Mouse (Mus musculus) limb, embryonic 14.5 days (tissue): ENCODE results near the gene Zfp385c. TPM values are rescaled to one million over a fixed set of nuclear protein-coding genes. Genes with fewer than 3 reads are reported as not detected.
"Not testable (repeated sequence)": the region's sequence is repeated elsewhere in the genome, so short reads cannot be mapped to it uniquely, and the experiment has no call there.

Experiments
- ATAC-seq: fragments of 200-750 bp; cut with Nextera tagmentation; 2 replicates; pipeline ENCODE4 v1.8.0; 2017; ENCODE audit warnings: low read depth, moderate number of reproducible peaks, moderate TSS enrichment; ENCODE audit not compliant: low FRiP score
- DNase-seq: peaks from one replicate; pipeline ENCODE4 v3.0.0-alpha.2; 2015; ENCODE audit warnings: low spot score
- H3K27ac ChIP-seq: fragments of 300-500 bp; sonication (generic); replicated peaks from 2 replicates; pipeline ENCODE4 v1.5.1; 2014; ENCODE audit warnings: low read depth, mild to moderate bottlenecking, low read length, moderate library complexity, mixed read lengths
- H3K27me3 ChIP-seq: fragments of 300-500 bp; sonication (generic); 2 replicates; pipeline ENCODE4 v1.6.1; 2014; ENCODE audit warnings: low read length, mixed read lengths; ENCODE audit not compliant: control insufficient read depth, insufficient read depth
- H3K36me3 ChIP-seq: fragments of 300-500 bp; sonication (generic); 2 replicates; pipeline ENCODE4 v1.6.1; 2014; ENCODE audit warnings: mild to moderate bottlenecking, low read length, moderate library complexity, mixed read lengths; ENCODE audit not compliant: control insufficient read depth, insufficient read depth
- H3K4me1 ChIP-seq: fragments of 300-500 bp; sonication (generic); 2 replicates; pipeline ENCODE4 v1.6.1; 2014; ENCODE audit warnings: antibody characterized with exemption, low read length, mixed read lengths; ENCODE audit not compliant: control insufficient read depth, insufficient read depth
- H3K4me2 ChIP-seq: fragments of 300-500 bp; sonication (generic); replicated peaks from 2 replicates; pipeline ENCODE4 v1.6.1; 2014; ENCODE audit warnings: low read depth, mild to moderate bottlenecking, low read length, moderate library complexity; ENCODE audit not compliant: severe bottlenecking
- H3K4me3 ChIP-seq: fragments of 300-500 bp; sonication (generic); replicated peaks from 2 replicates; pipeline ENCODE4 v1.5.1; 2014; ENCODE audit warnings: low read length
- H3K9ac ChIP-seq: fragments of 300-500 bp; sonication (generic); 2 replicates; pipeline ENCODE4 v1.6.1; 2014; ENCODE audit warnings: mild to moderate bottlenecking, low read depth, low read length, moderate library complexity; ENCODE audit not compliant: severe bottlenecking
- H3K9me3 ChIP-seq: fragments of 300-500 bp; sonication (generic); 2 replicates; pipeline ENCODE4 v1.6.1; 2016; ENCODE audit warnings: low read length; ENCODE audit not compliant: control insufficient read depth
- POLR2A ChIP-seq: fragments of 200-500 bp; IDR thresholded peaks from 2 replicates; pipeline ENCODE4 v1.8.0; 2012; ENCODE audit warnings: inconsistent platforms, mild to moderate bottlenecking, moderate library complexity, borderline replicate concordance; ENCODE audit not compliant: insufficient read depth, insufficient read length; ENCODE audit errors: extremely low read depth
- WGBS: fragments of 180-500 bp; shearing (Covaris S2); extraction: QIAGEN DNeasy Blood & Tissue Kit; methylation state at CpG from one replicate; pipeline ENCODE4 v1.1.7; 2014; 5-methylcytosine and 5-hydroxymethylcytosine counted together
- polyA plus RNA-seq, 2 experiments: library from polyadenylated mRNA; depleted of rRNA in 1 of 2; stranded (reverse) in 1 of 2; unstranded in 1 of 2; fragments of >200 nt; fragmentation: Nextera tagmentation in 1 of 2; extraction: Ambion mirVana in 1 of 2; gene quantifications; 2 replicates each; pipeline versions ENCODE4 v1.2.1 to v1.2.3; 2012 to 2014

Zfp385c gene
- polyA plus RNA-seq, 2 experiments, result 0.72 to 6.4 TPM

- Histone ChIP-seq H3K36me3 (no peaks in the 10 kb centered on the region), H3K27me3 (no peaks in the 10 kb centered on the region), H3K4me3 (no peak overlapping the region), H3K27ac (no peak overlapping the region), H3K4me1 (0 out of 2 replicates have a peak, but pooled peaks cover 3% of the 10 kb centered on the region), H3K4me2 (no peak overlapping the region), H3K9ac (no peak overlapping the region), H3K9me3 (no peaks in the 10 kb centered on the region)
- DNase-seq, result no peak
- 56% methylated on average over 10 of the region's 10 CpGs for WGBS
- TF ChIP-seq POLR2A, result no peak
- no peak for ATAC-seq
Measured at GRCm38 (mm10) chr11:100659806-100660205, 32.4 kb downstream of the Zfp385c start.

GRCm38 (mm10) chr11:100656458-100656857 lies 35.8 kb downstream of the Zfp385c start:
- H3K4me1 ChIP-seq, result 0 out of 2 replicates have a peak, but pooled peaks cover 3% of the 10 kb centered on the region
- peak; percentile 23 for DNase-seq
- H3K36me3 ChIP-seq, result no peaks in the 10 kb centered on the region
- no peaks in the 10 kb centered on the region for H3K9me3 ChIP-seq
- 0 out of 2 replicates have a peak, but pooled peaks cover 3% of the 10 kb centered on the region for H3K27me3 ChIP-seq
- TF ChIP-seq POLR2A, result no peak
- 15% methylated on average over 6 of the region's 6 CpGs for WGBS
- H3K9ac ChIP-seq, result no peak overlapping the region
- ATAC-seq, result no peak
- no peak overlapping the region for H3K4me3 ChIP-seq
- no peak overlapping the region for H3K4me2 ChIP-seq
- H3K27ac ChIP-seq, result no peak overlapping the region

- H3K27ac ChIP-seq, DNase-seq, ATAC-seq, H3K9me3 ChIP-seq, H3K9ac ChIP-seq, H3K36me3 ChIP-seq, H3K4me1 ChIP-seq, H3K4me2 ChIP-seq, H3K4me3 ChIP-seq: not testable (repeated sequence)
- WGBS, result 50% methylated on average over 2 of the region's 3 CpGs
- peaks cover 12% of the 10 kb centered on the region; the same call in 1 of the 2 replicates for H3K27me3 ChIP-seq
Measured at GRCm38 (mm10) chr11:100655589-100655988, 36.7 kb downstream of the Zfp385c start.

GRCm38 (mm10) chr11:100651748-100652147 lies 40.5 kb downstream of the Zfp385c start:
- DNase-seq, result no peak
- no peak overlapping the region for H3K4me3 ChIP-seq
- 30% methylated on average over 3 of the region's 3 CpGs for WGBS
- TF ChIP-seq POLR2A, result no peak
- 0 out of 2 replicates have a peak, but pooled peaks cover 3% of the 10 kb centered on the region for H3K4me1 ChIP-seq
- no peak overlapping the region for H3K27ac ChIP-seq
- no peak overlapping the region for H3K4me2 ChIP-seq
- no peak overlapping the region for H3K9ac ChIP-seq
- no peaks in the 10 kb centered on the region for H3K36me3 ChIP-seq
- ATAC-seq, result no peak
- no peaks in the 10 kb centered on the region for H3K9me3 ChIP-seq
- peaks cover 19% of the 10 kb centered on the region; the same call in 1 of the 2 replicates for H3K27me3 ChIP-seq

- DNase-seq, result no peak
- Histone ChIP-seq H3K9me3 (no peaks in the 10 kb centered on the region), H3K4me2 (no peak overlapping the region), H3K4me1 (0 out of 2 replicates have a peak, but pooled peaks cover 2% of the 10 kb centered on the region), H3K27me3 (peaks cover 19% of the 10 kb centered on the region; the same call in 1 of the 2 replicates), H3K36me3 (no peaks in the 10 kb centered on the region), H3K27ac (no peak overlapping the region), H3K9ac (no peak overlapping the region), H3K4me3 (no peak overlapping the region)
- TF ChIP-seq POLR2A, result no peak
- WGBS, result 12% methylated on average over 7 of the region's 8 CpGs
- ATAC-seq, result no peak
Measured at GRCm38 (mm10) chr11:100651205-100651604, 41.0 kb downstream of the Zfp385c start.

GRCm38 (mm10) chr11:100648405-100648804 lies 43.9 kb downstream of the Zfp385c start:
- no peaks in the 10 kb centered on the region for H3K36me3 ChIP-seq
- H3K4me3 ChIP-seq, result no peak overlapping the region
- H3K4me2 ChIP-seq, result no peak overlapping the region
- ATAC-seq, result no peak
- no peak overlapping the region for H3K9ac ChIP-seq
- no peaks in the 10 kb centered on the region for H3K9me3 ChIP-seq
- peaks cover 19% of the 10 kb centered on the region; the same call in 1 of the 2 replicates for H3K27me3 ChIP-seq
- no peak for DNase-seq
- TF ChIP-seq POLR2A, result no peak
- WGBS, result 87% methylated on average over 8 of the region's 8 CpGs
- H3K27ac ChIP-seq, result no peak overlapping the region
- H3K4me1 ChIP-seq, result peaks cover 10% of the 10 kb centered on the region
